28 mouse cellular contexts compared by ENCODE assay signal in genomic region chr9:96170600-96170999, GRCm38 (mm10). TPM values are rescaled to one million over a fixed set of nuclear protein-coding genes. Genes with fewer than 3 reads are reported as not detected.
A peak's percentile ranks its signal among the peaks of the same experiment; 100 is the strongest.
DNase-seq lines count a peak whose midpoint lies in the region; ATAC-seq and TF ChIP-seq lines count a peak whose summit lies in the region.
"Had no signal": no experiment of that assay in that cellular context is flagged by ENCODE, and none has a peak within 500 bp of the region (broad histone marks: within the 10 kb centered on the region; RNA-seq: fewer than 3 reads in every experiment).

No protein-coding gene starts in this region.

- TF ChIP-seq POLR2A in MEL (IDR thresholded peaks at IDR 0.05; ENCODE audit: control insufficient read depth in 1 of 2, insufficient read depth in 1 of 2, low read depth in 1 of 2, low read length in 2 of 2, poor library complexity in 1 of 2), result no peak

- peaks cover 3 to 10% of the 10 kb centered on the region in 2 experiments; a peak in 3 of 4 replicates for H3K4me1 ChIP-seq in MEL (ENCODE audit: control insufficient read depth in 1 of 2, insufficient read depth in 2 of 2, low read length in 2 of 2)
- H3K4me1 ChIP-seq in neural tube, embryonic 15.5 days, result no peaks in the 10 kb centered on the region
- H3K4me1 ChIP-seq in heart, embryonic 10.5 days, result no peaks in the 10 kb centered on the region
- no peaks in the 10 kb centered on the region for H3K4me1 ChIP-seq in forebrain, embryonic 11.5 days (replicated peaks; ENCODE audit: control insufficient read depth, insufficient read depth, low read length)
- H3K4me1 ChIP-seq: embryonic facial prominence, embryonic 12.5 days; forebrain, embryonic 15.5 days; hindbrain, embryonic 12.5 days; intestine, embryonic 15.5 days had no signal

- no peak for ATAC-seq in neural tube, embryonic 15.5 days (ENCODE audit: low FRiP score)
- no peak for ATAC-seq in forebrain, embryonic 11.5 days (replicated peaks; ENCODE audit: low FRiP score)
- ATAC-seq: forebrain, embryonic 15.5 days; hindbrain, postnatal 0 days; intestine, embryonic 15.5 days had no signal

- H3K4me3 ChIP-seq in MEL (ENCODE audit: control insufficient read depth in 1 of 2, insufficient read depth in 1 of 2, low read depth in 2 of 2, low read length in 2 of 2), result no peak overlapping the region
- no peak overlapping the region for H3K4me3 ChIP-seq in neural tube, embryonic 15.5 days (replicated peaks)
- no peak overlapping the region for H3K4me3 ChIP-seq in heart, embryonic 10.5 days
- H3K4me3 ChIP-seq in forebrain, embryonic 11.5 days (ENCODE audit: low read depth, low read length), result no peak overlapping the region
- H3K4me3 ChIP-seq: embryonic facial prominence, embryonic 12.5 days; forebrain, embryonic 15.5 days; gastrocnemius, adult 2 months; heart, embryonic 15.5 days; hindbrain, embryonic 12.5 days; intestine, embryonic 15.5 days had no signal

- no peak for TF ChIP-seq RAD21 in MEL (IDR thresholded peaks at IDR 0.05; ENCODE audit: low read depth, low read length)

- H3K9me3 ChIP-seq in MEL (replicated peaks; ENCODE audit: insufficient read depth, low read length), result no peaks in the 10 kb centered on the region
- no peaks in the 10 kb centered on the region for H3K9me3 ChIP-seq in neural tube, embryonic 15.5 days (replicated peaks)
- H3K9me3 ChIP-seq in heart, embryonic 10.5 days, result no peaks in the 10 kb centered on the region
- H3K9me3 ChIP-seq in forebrain, embryonic 11.5 days (ENCODE audit: control insufficient read depth, low read length), result no peaks in the 10 kb centered on the region
- H3K9me3 ChIP-seq: embryonic facial prominence, embryonic 12.5 days; forebrain, embryonic 15.5 days; heart, embryonic 15.5 days; hindbrain, embryonic 12.5 days; intestine, embryonic 15.5 days had no signal

- no peaks in the 10 kb centered on the region for H3K27me3 ChIP-seq in MEL (ENCODE audit: control insufficient read depth in 1 of 2, insufficient read depth in 2 of 2, low read length in 2 of 2)
- no peaks in the 10 kb centered on the region for H3K27me3 ChIP-seq in neural tube, embryonic 15.5 days (replicated peaks)
- no peaks in the 10 kb centered on the region for H3K27me3 ChIP-seq in heart, embryonic 10.5 days (ENCODE audit: insufficient read depth, poor library complexity, severe bottlenecking)
- H3K27me3 ChIP-seq in forebrain, embryonic 11.5 days (ENCODE audit: control insufficient read depth, insufficient read depth, low read length), result no peaks in the 10 kb centered on the region
- H3K27me3 ChIP-seq: embryonic facial prominence, embryonic 12.5 days; forebrain, embryonic 15.5 days; heart, embryonic 15.5 days; hindbrain, embryonic 12.5 days; intestine, embryonic 15.5 days had no signal

- 48% methylated on average over 3 of the region's 3 CpGs for WGBS in neural tube, embryonic 15.5 days
- WGBS in heart, embryonic 10.5 days, result 80% methylated on average over 3 of the region's 3 CpGs
- 65% methylated on average over 3 of the region's 3 CpGs for WGBS in forebrain, embryonic 11.5 days

- H3K4me2 ChIP-seq in neural tube, embryonic 15.5 days, result no peak overlapping the region
- H3K4me2 ChIP-seq in forebrain, embryonic 11.5 days (ENCODE audit: low read depth, low read length, severe bottlenecking), result no peak overlapping the region
- H3K4me2 ChIP-seq: embryonic facial prominence, embryonic 12.5 days; forebrain, embryonic 15.5 days; heart, embryonic 15.5 days; hindbrain, embryonic 12.5 days; intestine, embryonic 15.5 days had no signal

- no peak overlapping the region for H3K27ac ChIP-seq in MEL (ENCODE audit: control insufficient read depth, low read depth, low read length)
- no peak overlapping the region for H3K27ac ChIP-seq in neural tube, embryonic 15.5 days (replicated peaks)
- no peak overlapping the region for H3K27ac ChIP-seq in heart, embryonic 10.5 days
- no peak overlapping the region for H3K27ac ChIP-seq in forebrain, embryonic 11.5 days (ENCODE audit: low read depth, low read length)
- H3K27ac ChIP-seq: embryonic facial prominence, embryonic 12.5 days; forebrain, embryonic 15.5 days; gastrocnemius, adult 2 months; heart, embryonic 15.5 days; hindbrain, embryonic 12.5 days; hindbrain, postnatal 0 days; intestine, embryonic 15.5 days; kidney, postnatal 0 days; liver, embryonic 14.5 days; macrophage had no signal

- H3K9ac ChIP-seq in MEL (ENCODE audit: control insufficient read depth, low read depth, low read length, poor library complexity, severe bottlenecking), result no peak overlapping the region
- H3K9ac ChIP-seq in neural tube, embryonic 15.5 days (replicated peaks), result no peak overlapping the region
- no peak overlapping the region for H3K9ac ChIP-seq in forebrain, embryonic 11.5 days (ENCODE audit: low read length)
- H3K9ac ChIP-seq: embryonic facial prominence, embryonic 12.5 days; forebrain, embryonic 15.5 days; heart, embryonic 15.5 days; hindbrain, embryonic 12.5 days; intestine, embryonic 15.5 days; liver, embryonic 14.5 days had no signal

- DNase-seq in B cell, adult 2 months, result peak; percentile 22 to 25
- peak; percentile 84 for DNase-seq in MEL (ENCODE audit: low read depth, low spot score)
- peak; percentile 26 for DNase-seq in forelimb bud, embryonic 11.5 days (ENCODE audit: low read depth, low spot score)
- no peak for DNase-seq in heart, embryonic 10.5 days (ENCODE audit: low spot score)
- no peak for DNase-seq in forebrain, embryonic 11.5 days (ENCODE audit: low spot score)
- DNase-seq: adrenal gland, postnatal 14 days; cerebellum, adult 11-12 months; cerebellum, postnatal 14 days; gastrocnemius, adult 2 months; kidney, adult 2 months; kidney, postnatal 4 days; left cerebral cortex, postnatal 4 days; liver; lung, adult 2 months; lung, postnatal 10 days; midbrain, embryonic 14.5 days; retina, postnatal 1 day; thymus, postnatal 4 days had no signal

- H3K79me2 ChIP-seq in MEL (ENCODE audit: control insufficient read depth, insufficient read depth, low read length, poor library complexity), result no peaks in the 10 kb centered on the region

- H3K36me3 ChIP-seq in MEL (ENCODE audit: control insufficient read depth in 1 of 2, insufficient read depth in 2 of 2, low read length in 2 of 2), result peaks cover 0 to 7% of the 10 kb centered on the region in 2 experiments; a peak in 2 of 4 replicates
- no peaks in the 10 kb centered on the region for H3K36me3 ChIP-seq in neural tube, embryonic 15.5 days
- peaks cover 4% of the 10 kb centered on the region for H3K36me3 ChIP-seq in heart, embryonic 10.5 days
- H3K36me3 ChIP-seq in forebrain, embryonic 11.5 days (ENCODE audit: control insufficient read depth, insufficient read depth, low read length), result no peaks in the 10 kb centered on the region
- H3K36me3 ChIP-seq: embryonic facial prominence, embryonic 12.5 days; forebrain, embryonic 15.5 days; hindbrain, embryonic 12.5 days; intestine, embryonic 15.5 days had no signal

- no peak for TF ChIP-seq CTCF in MEL (IDR thresholded peaks at IDR 0.05 in 2 of 3, conservative IDR thresholded peaks at IDR 0.05 in 1 of 3; ENCODE audit: control insufficient read depth in 1 of 3, insufficient read depth in 1 of 3, low read depth in 2 of 3, low read length in 3 of 3, poor library complexity in 1 of 3, severe bottlenecking in 1 of 3)

- no peak for TF ChIP-seq EP300 in MEL (IDR thresholded peaks at IDR 0.05; ENCODE audit: low read depth in 1 of 2, low read length in 2 of 2)

TF ChIP-seq in MEL, 35 proteins besides CTCF, POLR2A, EP300 and RAD21:
- TF ChIP-seq SIN3A (IDR thresholded peaks at IDR 0.05; ENCODE audit: low read length) (peak; percentile 35; the same call in 1 of the 2 replicates), NRF1 (IDR thresholded peaks at IDR 0.05; ENCODE audit: insufficient read depth, low read depth, low read length, poor library complexity, severe bottlenecking) (no peak), UBTF (IDR thresholded peaks at IDR 0.05; ENCODE audit: borderline replicate concordance, insufficient read depth, low read depth, low read length) (no peak), ZMIZ1 (IDR thresholded peaks at IDR 0.05; ENCODE audit: low read depth, low read length) (no peak)

RNA-seq across cellular contexts. Expression of gene Tfdp2, which starts 25.5 kb away (rescaled TPM):
- total RNA-seq in MEL (2012; rRNA removed), result 7.7 TPM in 2 replicates
- polyA plus RNA-seq in MEL (2012; ENCODE audit: insufficient read depth in 1 of 2, insufficient read length in 2 of 2, low read depth in 1 of 2, low replicate concordance in 2 of 2, missing spikeins in 1 of 2), result 10 to 100 TPM in 1 of 2 experiments, not detected in 1; 15.4 TPM
- 16.2 and 18.5 TPM in 2 replicates for polyA plus RNA-seq in neural tube, embryonic 15.5 days (2015; fragmentation: Nextera tagmentation; extraction: Ambion mirVana)
- 41.9 and 45.6 TPM in 2 replicates for polyA plus RNA-seq in heart, embryonic 10.5 days (2016; fragmentation: Nextera tagmentation; extraction: Ambion mirVana)
- polyA plus RNA-seq in forebrain, embryonic 11.5 days (2014; fragmentation: Nextera tagmentation; extraction: Ambion mirVana), result 70.5 and 81.4 TPM in 2 replicates

RNA-seq across cellular contexts. Expression of gene Gk5, which starts 51.4 kb away (rescaled TPM):
- 4.0 and 4.1 TPM in 2 replicates for total RNA-seq in MEL (2012; rRNA removed)
- polyA plus RNA-seq in MEL (2012; ENCODE audit: insufficient read depth in 1 of 2, insufficient read length in 2 of 2, low read depth in 1 of 2, low replicate concordance in 2 of 2, missing spikeins in 1 of 2), result 1 to 10 TPM in 1 of 2 experiments, not detected in 1; 6.2 TPM
- polyA plus RNA-seq in neural tube, embryonic 15.5 days (2015; fragmentation: Nextera tagmentation; extraction: Ambion mirVana), result 2.5 and 2.9 TPM in 2 replicates
- 3.9 and 4.7 TPM in 2 replicates for polyA plus RNA-seq in heart, embryonic 10.5 days (2016; fragmentation: Nextera tagmentation; extraction: Ambion mirVana)
- polyA plus RNA-seq in forebrain, embryonic 11.5 days (2014; fragmentation: Nextera tagmentation; extraction: Ambion mirVana), result 2.7 and 3.9 TPM in 2 replicates

Comparison
In these comparisons a context has a peak if more than half of its experiments do, and no peak if none do; other contexts are left out.
1. DNase-seq: peak in B cell, adult 2 months (2 of 2), MEL (single experiment) and forelimb bud, embryonic 11.5 days (single experiment); none in heart, embryonic 10.5 days (single experiment) and forebrain, embryonic 11.5 days (single experiment).